Mouse (Mus musculus): ENCODE data around the gene Nbea.

- TF ChIP-seq EP300 (IDR thresholded peaks at IDR 0.05; ENCODE audit: low read depth in 1 of 2, low read length in 2 of 2) (no peak), ZNF384 (IDR thresholded peaks at IDR 0.05; ENCODE audit: low read depth, low read length) (no peak), CTCF (IDR thresholded peaks at IDR 0.05 in 2 of 3, conservative IDR thresholded peaks at IDR 0.05 in 1 of 3; ENCODE audit: control insufficient read depth in 1 of 3, insufficient read depth in 1 of 3, low read depth in 2 of 3, low read length in 3 of 3, poor library complexity in 1 of 3, severe bottlenecking in 1 of 3) (no peak), USF1 (IDR thresholded peaks at IDR 0.05; ENCODE audit: low read depth, low read length) (no peak), POLR2A (IDR thresholded peaks at IDR 0.05; ENCODE audit: control insufficient read depth in 1 of 2, insufficient read depth in 1 of 2, low read depth in 1 of 2, low read length in 2 of 2, poor library complexity in 1 of 2) (no peak), RCOR1 (IDR thresholded peaks at IDR 0.05; ENCODE audit: low read depth, low read length) (no peak), RAD21 (IDR thresholded peaks at IDR 0.05; ENCODE audit: low read depth, low read length) (no peak)
These were observed 66.9 kb downstream of the Nbea start for GRCm38 (mm10) chr3:56116647-56117046.
